Mouse (Mus musculus): ENCODE data around the gene Wdfy4.

Gene Wdfy4

GRCm38 (mm10) chr14:32984176-32984738 is 201.1 kb downstream of the Wdfy4 start:
- no peak for DNase-seq (ENCODE audit: low spot score)

GRCm38 (mm10) chr14:32970700-32971099 is 214.6 kb downstream of the Wdfy4 start:
- DNase-seq (ENCODE audit: low spot score), result no peak

GRCm38 (mm10) chr14:32964742-32965141 is 220.6 kb downstream of the Wdfy4 start:
- DNase-seq (ENCODE audit: low spot score), result no peak

GRCm38 (mm10) chr14:32960481-32960880 is 224.8 kb downstream of the Wdfy4 start:
- DNase-seq (ENCODE audit: low spot score), result peak; percentile 32

- no peak for DNase-seq (ENCODE audit: low spot score)
These were observed 226.6 kb downstream of the Wdfy4 start for GRCm38 (mm10) chr14:32958671-32959070.

- no peak for DNase-seq (ENCODE audit: low spot score)
These were observed 228.8 kb downstream of the Wdfy4 start for GRCm38 (mm10) chr14:32956486-32956885.

GRCm38 (mm10) chr14:32950312-32951301 is 234.7 kb downstream of the Wdfy4 start:
- peak; percentile 25 for DNase-seq (ENCODE audit: low spot score)

GRCm38 (mm10) chr14:32947512-32947911 is 237.8 kb downstream of the Wdfy4 start:
- DNase-seq (ENCODE audit: low spot score), result no peak

GRCm38 (mm10) chr14:32939217-32939616 is 246.1 kb downstream of the Wdfy4 start:
- DNase-seq (ENCODE audit: low spot score), result no peak

GRCm38 (mm10) chr14:32934064-32934463 is 251.2 kb downstream of the Wdfy4 start:
- no peak for DNase-seq (ENCODE audit: low spot score)

GRCm38 (mm10) chr14:32932220-32932619 is 253.1 kb downstream of the Wdfy4 start:
- DNase-seq (ENCODE audit: low spot score), result no peak

GRCm38 (mm10) chr14:32931709-32932108 is 253.6 kb downstream of the Wdfy4 start:
- no peak for DNase-seq (ENCODE audit: low spot score)

- DNase-seq (ENCODE audit: low spot score), result no peak
These were observed 261.4 kb downstream of the Wdfy4 start for GRCm38 (mm10) chr14:32923871-32924270.

- no peak for DNase-seq (ENCODE audit: low spot score)
These were observed 267.4 kb downstream of the Wdfy4 start for GRCm38 (mm10) chr14:32917919-32918318.

GRCm38 (mm10) chr14:32915360-32915759 is 269.9 kb downstream of the Wdfy4 start:
- DNase-seq (ENCODE audit: low spot score), result no peak

GRCm38 (mm10) chr14:32911187-32911586 is 274.1 kb downstream of the Wdfy4 start:
- DNase-seq (ENCODE audit: low spot score), result no peak
